Mouse (Mus musculus) adrenal gland, adult (tissue): ENCODE data around the gene Ccdc157.
"Not testable (repeated sequence)": the region's sequence is repeated elsewhere in the genome, so short reads cannot be mapped to it uniquely, and the experiment has no call there.

ENCODE experiments used
- DNase-seq, 2 experiments: peaks; one replicate each; pipeline ENCODE4 v3.0.0; 2022 to 2023; ENCODE audit warnings: low spot score in 1 of 2; ENCODE audit not compliant: inconsistent age in 2 of 2

Ccdc157 gene

GRCm38 (mm10) chr11:4159808-4160708, at the start of gene Ccdc157, which contains the start of gene Sf3a1:
Gene Ccdc157 (minus strand): TSS chr11:4160293.
Gene Sf3a1 (plus strand): TSS chr11:4160350.
- peak; percentile 95 to 98 for DNase-seq

GRCm38 (mm10) chr11:4209556-4209955, 49.5 kb upstream of the Ccdc157 start:
- no peak for DNase-seq

- DNase-seq, result no peak
Measured at GRCm38 (mm10) chr11:4207655-4208054, 47.6 kb upstream of the Ccdc157 start.

GRCm38 (mm10) chr11:4206563-4206962, 46.5 kb upstream of the Ccdc157 start:
- DNase-seq, result no peak

- DNase-seq, result no peak
Measured at GRCm38 (mm10) chr11:4205951-4206350, 45.9 kb upstream of the Ccdc157 start.

- no peak for DNase-seq
Measured at GRCm38 (mm10) chr11:4205097-4205655, 45.1 kb upstream of the Ccdc157 start.

- peak; percentile 74 to 86 for DNase-seq
Measured at GRCm38 (mm10) chr11:4203705-4204074, 43.6 kb upstream of the Ccdc157 start.

- no peak for DNase-seq
Measured at GRCm38 (mm10) chr11:4202995-4203704, 43.1 kb upstream of the Ccdc157 start.

- peak; percentile 20 to 42 for DNase-seq
Measured at GRCm38 (mm10) chr11:4201981-4202700, 42.0 kb upstream of the Ccdc157 start.

- DNase-seq, result peak in 1 of 2 experiments; percentile 80
Measured at GRCm38 (mm10) chr11:4197691-4198090, 37.6 kb upstream of the Ccdc157 start.

- peak in 1 of 2 experiments; percentile 46 for DNase-seq
Measured at GRCm38 (mm10) chr11:4196636-4197035, 36.5 kb upstream of the Ccdc157 start.

- no peak for DNase-seq
Measured at GRCm38 (mm10) chr11:4195597-4196031, 35.5 kb upstream of the Ccdc157 start.

GRCm38 (mm10) chr11:4193420-4193819, 33.3 kb upstream of the Ccdc157 start:
- DNase-seq, result no peak

- peak in 1 of 2 experiments; percentile 32 for DNase-seq
Measured at GRCm38 (mm10) chr11:4192757-4193156, 32.7 kb upstream of the Ccdc157 start.

- peak; percentile 62 to 75 for DNase-seq
Measured at GRCm38 (mm10) chr11:4190677-4191076, 30.6 kb upstream of the Ccdc157 start.

- DNase-seq, result peak in 1 of 2 experiments; percentile 48
Measured at GRCm38 (mm10) chr11:4189182-4189581, 29.1 kb upstream of the Ccdc157 start.

- DNase-seq, result no peak
Measured at GRCm38 (mm10) chr11:4187318-4187700, 27.2 kb upstream of the Ccdc157 start.

GRCm38 (mm10) chr11:4186486-4187317, 26.6 kb upstream of the Ccdc157 start, which contains the start of gene Tbc1d10a:
Gene Tbc1d10a (plus strand): TSS chr11:4186789.
- peak; percentile 99 for DNase-seq

- DNase-seq, result not testable (repeated sequence)
Measured at GRCm38 (mm10) chr11:4185480-4185879, 25.4 kb upstream of the Ccdc157 start.
